Mouse (Mus musculus): Measurements from ENCODE around the gene Dcdc2c. TPM values are rescaled to one million over a fixed set of nuclear protein-coding genes. Genes with fewer than 3 reads are reported as not detected.

Gene Dcdc2c
- total and polyA plus RNA-seq, 3 experiments = not detected

DNA sequence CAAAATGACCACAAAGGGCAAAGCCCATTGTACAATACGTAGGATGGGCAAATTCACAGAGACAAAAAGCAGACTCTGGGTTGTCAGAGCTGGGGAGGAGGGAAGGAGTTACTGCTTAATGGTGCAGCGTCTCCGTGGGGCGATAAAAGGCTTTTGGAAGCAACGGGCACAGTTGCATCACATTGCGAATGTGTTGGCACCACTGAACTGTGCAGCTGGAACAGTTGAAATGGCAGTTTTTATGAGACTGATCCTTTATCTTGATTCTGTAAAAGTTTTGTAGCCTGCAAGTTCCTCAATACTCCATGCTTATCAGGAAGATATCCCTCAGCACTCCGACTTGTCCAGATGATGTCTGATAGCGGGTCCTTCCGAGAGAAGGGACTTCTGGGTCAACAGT lies 45.5 kb upstream of the Dcdc2c start:
- Histone ChIP-seq H3K4me2 (ENCODE audit: insufficient read depth, low read depth, poor library complexity, severe bottlenecking) (no peak overlapping the region), H3K79me2 (replicated peaks; ENCODE audit: control insufficient read depth, extremely low read depth, insufficient read depth, poor library complexity, severe bottlenecking) (no peaks in the 10 kb centered on the region), H3K4me3 (replicated peaks in 1 of 3; ENCODE audit: low read depth in 2 of 3, low read length in 2 of 3, poor library complexity in 1 of 3) (no peak overlapping the region), H3K9me3 (replicated peaks; ENCODE audit: low read length) (no peaks in the 10 kb centered on the region), H3K9ac (ENCODE audit: insufficient read depth, low read depth) (no peak overlapping the region), H3K27me3 (replicated peaks) (peaks cover 26% of the 10 kb centered on the region), H3K4me1 (ENCODE audit: control insufficient read depth in 1 of 2, insufficient read depth in 2 of 2) (no peaks in the 10 kb centered on the region), H3K36me3 (replicated peaks in 1 of 2; ENCODE audit: control insufficient read depth in 1 of 2, insufficient read depth in 1 of 2, low read length in 1 of 2) (no peaks in the 10 kb centered on the region), H3K27ac (ENCODE audit: insufficient read depth, low read depth) (no peak overlapping the region)
- in situ Hi-C loops (cut with MboI; ENCODE audit: low pct_ligation_motif_present, low pct_unique_long_range_greater_than_20kb, low sequenced_read_pairs) (loop anchor here (25.0 kb wide), 1 partner anchor 515 kb away; no protein-coding TSS in a partner anchor), dilution Hi-C loops (cut with MboI; ENCODE audit: extremely low pct_ligation_motif_present, extremely low pct_unique_long_range_greater_than_20kb, low sequenced_read_pairs) (no loop called here)
- no peak for DNase-seq (ENCODE audit: extremely low read depth)
- TF ChIP-seq MAZ (IDR thresholded peaks at IDR 0.05; ENCODE audit: low read depth, low read length) = no peak
- TF ChIP-seq KAT2A (IDR thresholded peaks at IDR 0.05; ENCODE audit: insufficient replicate concordance, low read length) = no peak
- no peak for TF ChIP-seq USF1 (IDR thresholded peaks at IDR 0.05; ENCODE audit: low read depth, low read length)
- no peak for TF ChIP-seq NELFE (IDR thresholded peaks at IDR 0.05; ENCODE audit: low read depth, low read length)
- no peak for TF ChIP-seq JUND (conservative IDR thresholded peaks at IDR 0.05; ENCODE audit: low read depth, low read length)
- no peak for TF ChIP-seq BHLHE40 (IDR thresholded peaks at IDR 0.05; ENCODE audit: low read depth, low read length)
- TF ChIP-seq ZMIZ1 (IDR thresholded peaks at IDR 0.05; ENCODE audit: low read depth, low read length) = no peak
- TF ChIP-seq MXI1 (IDR thresholded peaks at IDR 0.05; ENCODE audit: low read depth, low read length) = no peak
- no peak for TF ChIP-seq MAX (IDR thresholded peaks at IDR 0.05; ENCODE audit: low read length)
- no peak for TF ChIP-seq SMC3 (IDR thresholded peaks at IDR 0.05; ENCODE audit: low read depth, low read length)
- TF ChIP-seq IRF4 (IDR thresholded peaks at IDR 0.05; ENCODE audit: low read depth, low read length) = no peak
- TF ChIP-seq ELF1 (IDR thresholded peaks at IDR 0.05; ENCODE audit: low read depth, low read length) = no peak
- no peak for TF ChIP-seq CHD1 (IDR thresholded peaks at IDR 0.05; ENCODE audit: low read depth, low read length)
- no peak for TF ChIP-seq POLR2A (IDR thresholded peaks at IDR 0.05; ENCODE audit: low read depth, low read length)
- TF ChIP-seq MEF2A (IDR thresholded peaks at IDR 0.05; ENCODE audit: borderline replicate concordance, low read depth, low read length) = no peak
- no peak for TF ChIP-seq TCF12 (IDR thresholded peaks at IDR 0.05; ENCODE audit: low read depth, low read length)
- no peak for TF ChIP-seq EP300 (IDR thresholded peaks at IDR 0.05; ENCODE audit: low read length)
- TF ChIP-seq UBTF (IDR thresholded peaks at IDR 0.05; ENCODE audit: low read depth, low read length) = no peak

DNA sequence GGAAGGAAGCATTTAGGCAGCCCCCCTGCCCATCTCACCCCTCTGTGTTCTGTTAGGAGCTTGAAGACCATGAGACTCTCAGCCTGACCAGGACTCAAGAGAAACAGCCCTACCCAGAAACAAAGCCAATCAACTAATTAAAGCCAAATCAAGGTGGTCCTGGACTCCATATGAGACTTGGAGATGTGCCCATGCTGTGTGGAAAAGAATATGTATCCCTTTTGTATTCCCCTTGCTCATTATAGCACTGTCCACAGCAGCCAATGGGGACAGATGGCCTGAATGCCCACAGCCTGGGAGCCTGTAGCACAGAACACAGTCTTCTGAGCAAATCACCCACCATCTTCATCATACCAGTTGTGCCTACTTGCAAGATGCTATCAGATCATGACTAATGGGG lies 44.7 kb upstream of the Dcdc2c start:
- in situ Hi-C loops (cut with MboI; ENCODE audit: low pct_ligation_motif_present, low pct_unique_long_range_greater_than_20kb, low sequenced_read_pairs) = loop anchor here (25.0 kb wide), 1 partner anchor 515 kb away; no protein-coding TSS in a partner anchor
- TF ChIP-seq ZKSCAN1 (IDR thresholded peaks at IDR 0.05; ENCODE audit: borderline replicate concordance, low read depth, low read length) (no peak), JUN (IDR thresholded peaks at IDR 0.05; ENCODE audit: insufficient read depth, low read depth, low read length) (no peak), KAT2A (IDR thresholded peaks at IDR 0.05; ENCODE audit: insufficient replicate concordance, low read length) (no peak), ELF1 (IDR thresholded peaks at IDR 0.05; ENCODE audit: low read depth, low read length) (no peak), USF2 (conservative IDR thresholded peaks at IDR 0.05; ENCODE audit: low read depth, low read length) (no peak)
- no peak for DNase-seq (ENCODE audit: extremely low read depth)
- no peaks in the 10 kb centered on the region for H3K9me3 ChIP-seq (replicated peaks; ENCODE audit: low read length)
- H3K27me3 ChIP-seq (replicated peaks) = peaks cover 23% of the 10 kb centered on the region
- H3K9ac ChIP-seq (ENCODE audit: insufficient read depth, low read depth) = no peak overlapping the region
- H3K79me2 ChIP-seq (replicated peaks; ENCODE audit: control insufficient read depth, extremely low read depth, insufficient read depth, poor library complexity, severe bottlenecking) = no peaks in the 10 kb centered on the region
- H3K4me3 ChIP-seq (replicated peaks in 1 of 3; ENCODE audit: low read depth in 2 of 3, low read length in 2 of 3, poor library complexity in 1 of 3) = no peak overlapping the region
- dilution Hi-C loops (cut with MboI; ENCODE audit: extremely low pct_ligation_motif_present, extremely low pct_unique_long_range_greater_than_20kb, low sequenced_read_pairs) = no loop called here
- H3K4me1 ChIP-seq (ENCODE audit: control insufficient read depth in 1 of 2, insufficient read depth in 2 of 2) = no peaks in the 10 kb centered on the region
- H3K4me2 ChIP-seq (ENCODE audit: insufficient read depth, low read depth, poor library complexity, severe bottlenecking) = no peak overlapping the region
- H3K36me3 ChIP-seq (replicated peaks in 1 of 2; ENCODE audit: control insufficient read depth in 1 of 2, insufficient read depth in 1 of 2, low read length in 1 of 2) = no peaks in the 10 kb centered on the region
- H3K27ac ChIP-seq (ENCODE audit: insufficient read depth, low read depth) = no peak overlapping the region
